Mouse (Mus musculus) heart, postnatal 36 days (tissue): ENCODE results near the gene Itih3. TPM values are rescaled to one million over a fixed set of nuclear protein-coding genes. Genes with fewer than 3 reads are reported as not detected.

Source experiments
- DNase-seq, 2 experiments: peaks; one replicate each; pipeline ENCODE4 v3.0.0; 2021 to 2022
- intact Hi-C: fragments of 180-260 bp; cut with DNase I; formaldehyde crosslinking; loops from one replicate; pipeline ENCODE4 v1.15.1; 2025
- total RNA-seq, 2 experiments: library from RNA; stranded (reverse); gene quantifications; 2 replicates each; pipeline ENCODE4 v1.2.3; 2021

The Itih3 gene
- total RNA-seq, 2 experiments from 2014 or later = 0.73 to 1.2 TPM

GRCm38 (mm10) chr14:30904307-30904706 lies 19.3 kb downstream of the Itih3 start:
- intact Hi-C loops = no loop called here
- DNase-seq = no peak

DNA sequence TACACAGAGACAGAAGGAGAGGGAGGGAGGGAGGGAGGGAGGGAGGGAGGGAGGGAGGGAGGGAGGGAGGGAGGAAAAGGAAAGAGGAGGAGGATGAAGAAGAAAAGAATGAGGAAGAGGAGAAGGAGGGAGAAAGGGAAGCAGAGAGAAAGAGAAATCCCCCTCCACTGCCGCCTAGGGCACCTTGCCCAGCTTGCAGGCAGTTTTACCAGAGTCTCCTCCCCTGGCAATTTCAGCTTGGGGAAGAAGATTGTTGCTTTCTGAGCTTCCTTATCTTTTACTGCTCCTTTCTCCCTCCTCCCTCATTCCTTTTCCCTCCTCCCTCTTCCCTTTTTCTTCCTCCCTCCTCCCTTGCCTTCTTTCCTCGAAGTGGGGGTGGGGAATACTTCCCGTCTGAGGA lies 20.5 kb downstream of the Itih3 start:
- intact Hi-C loops = no loop called here

GRCm38 (mm10) chr14:30902628-30903027 lies 20.9 kb downstream of the Itih3 start:
- DNase-seq = no peak
- intact Hi-C loops = no loop called here

More for the DNA sequence above, 20.5 kb downstream of the Itih3 start:
- DNase-seq = no peak

- intact Hi-C loops = no loop called here
- no peak for DNase-seq
Measured at GRCm38 (mm10) chr14:30899972-30900371, 23.6 kb downstream of the Itih3 start.

GRCm38 (mm10) chr14:30888271-30888732 lies 35.3 kb downstream of the Itih3 start:
- intact Hi-C loops = no loop called here

DNA sequence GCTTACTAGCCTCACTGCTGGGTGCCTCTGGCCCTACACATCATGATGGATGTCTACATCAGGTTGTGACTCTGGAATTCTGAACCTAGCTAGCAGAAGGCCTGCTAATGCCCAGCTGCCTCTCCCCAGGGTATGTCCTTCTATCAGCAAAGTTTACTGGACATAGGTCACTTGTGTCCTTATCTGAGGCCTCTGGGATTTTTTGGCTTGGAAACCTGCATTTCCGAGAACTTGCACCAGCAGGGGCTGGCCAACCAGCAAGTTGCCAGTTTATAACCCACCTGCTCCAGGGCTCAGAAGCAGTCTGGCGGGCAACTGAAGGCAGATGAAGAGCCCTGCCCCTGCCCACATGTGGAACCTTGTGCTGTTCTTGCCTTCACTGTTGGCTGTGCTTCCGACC lies 37.4 kb downstream of the Itih3 start, which contains the start of gene Itih4:
Gene Itih4, plus strand, starts transcription at position 273 of the 400 bp plus-strand sequence.
- intact Hi-C loops = no loop called here
- DNase-seq = no peak

More at GRCm38 (mm10) chr14:30888271-30888732, 35.3 kb downstream of the Itih3 start:
- peak; percentile 57 to 63 for DNase-seq

GRCm38 (mm10) chr14:30885298-30885697 lies 38.3 kb downstream of the Itih3 start:
- intact Hi-C loops = no loop called here

GRCm38 (mm10) chr14:30881718-30882108 lies 41.8 kb downstream of the Itih3 start:
- no peak for DNase-seq
- intact Hi-C loops = loop anchor here (1.0 to 5.0 kb wide), 4 partner anchors 15 to 289 kb away; partner anchors contain the start of gene Tmem110

More at GRCm38 (mm10) chr14:30885298-30885697, 38.3 kb downstream of the Itih3 start:
- no peak for DNase-seq

- intact Hi-C loops = loop anchor here (1.0 to 5.0 kb wide), 4 partner anchors 15 to 289 kb away; partner anchors contain the start of gene Tmem110
- peak; percentile 70 to 83 for DNase-seq
Measured at GRCm38 (mm10) chr14:30880811-30881717, 42.5 kb downstream of the Itih3 start.

DNA sequence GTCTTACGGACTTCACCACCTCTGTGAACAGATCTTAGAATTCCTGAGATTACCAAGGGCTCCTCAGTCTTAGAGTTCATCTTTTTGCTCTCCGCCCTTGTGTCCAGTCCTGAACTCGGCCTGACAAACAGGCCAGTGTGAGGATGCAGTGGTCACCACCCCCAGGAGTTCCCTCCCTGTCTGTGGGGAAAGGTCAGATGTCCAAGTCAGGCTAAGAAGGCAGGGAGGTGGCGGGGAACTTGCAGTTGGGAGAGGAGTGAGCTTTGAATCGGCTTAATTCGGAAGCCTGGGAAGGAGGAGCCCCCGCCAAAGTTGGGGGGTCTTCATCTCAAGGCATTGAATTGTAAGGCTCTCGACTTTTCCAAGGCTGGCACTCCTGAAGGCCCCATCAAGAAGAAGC lies 43.3 kb downstream of the Itih3 start:
- intact Hi-C loops = loop anchor here (5.0 kb wide), 3 partner anchors 53 to 288 kb away; partner anchors contain the start of gene Tmem110
- DNase-seq = no peak

DNA sequence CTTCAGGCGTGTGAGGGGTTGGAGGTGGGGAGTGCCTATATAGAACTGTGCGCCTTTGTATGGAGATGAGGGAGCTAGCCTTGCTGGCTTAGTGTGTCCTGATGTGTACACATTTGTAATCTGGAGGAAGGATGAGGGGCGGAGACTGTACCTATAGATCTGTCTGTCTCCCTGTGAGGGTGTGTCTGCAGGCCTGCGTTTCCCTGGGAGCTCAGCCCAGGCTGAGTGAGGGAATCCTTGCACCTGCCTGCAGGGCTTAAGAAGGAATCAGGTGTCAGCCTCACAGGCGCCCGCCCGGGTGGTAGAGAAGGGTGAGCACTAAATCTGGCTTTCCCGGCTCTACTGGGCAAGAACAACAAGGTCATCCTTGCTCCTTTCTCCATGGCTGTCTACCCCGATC lies 43.8 kb downstream of the Itih3 start:
- no peak for DNase-seq
- intact Hi-C loops = loop anchor here (5.0 kb wide), 3 partner anchors 52 to 287 kb away; partner anchors contain the start of gene Tmem110

GRCm38 (mm10) chr14:30878958-30879571 lies 44.5 kb downstream of the Itih3 start, which contains the start of gene Mustn1:
TSS of gene Mustn1 (plus strand) at chr14:30879200.
- intact Hi-C loops = no loop called here
- peak; percentile 60 to 66 for DNase-seq

DNA sequence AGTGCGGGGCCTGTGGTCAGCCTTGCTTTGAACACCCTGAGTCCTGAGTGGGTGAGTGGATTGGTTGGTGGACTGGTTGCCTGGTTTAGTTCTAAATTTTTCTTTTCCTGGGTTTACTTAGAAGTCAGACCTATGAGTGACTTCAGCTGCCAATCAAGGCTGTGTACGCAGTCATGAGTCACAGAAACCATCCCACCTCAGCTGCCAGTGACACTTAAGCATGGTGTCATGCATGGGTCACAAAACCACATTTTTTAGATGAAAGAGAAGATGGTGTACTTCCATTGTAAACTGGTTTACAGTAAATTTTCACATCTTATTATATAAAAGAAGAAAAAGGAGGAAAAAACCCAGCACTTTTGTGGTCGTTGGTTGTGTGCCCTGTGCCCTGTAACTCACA lies 45.7 kb downstream of the Itih3 start:
- intact Hi-C loops = no loop called here
- no peak for DNase-seq

GRCm38 (mm10) chr14:30876451-30876850 lies 47.1 kb downstream of the Itih3 start:
- DNase-seq = no peak
- intact Hi-C loops = no loop called here

DNA sequence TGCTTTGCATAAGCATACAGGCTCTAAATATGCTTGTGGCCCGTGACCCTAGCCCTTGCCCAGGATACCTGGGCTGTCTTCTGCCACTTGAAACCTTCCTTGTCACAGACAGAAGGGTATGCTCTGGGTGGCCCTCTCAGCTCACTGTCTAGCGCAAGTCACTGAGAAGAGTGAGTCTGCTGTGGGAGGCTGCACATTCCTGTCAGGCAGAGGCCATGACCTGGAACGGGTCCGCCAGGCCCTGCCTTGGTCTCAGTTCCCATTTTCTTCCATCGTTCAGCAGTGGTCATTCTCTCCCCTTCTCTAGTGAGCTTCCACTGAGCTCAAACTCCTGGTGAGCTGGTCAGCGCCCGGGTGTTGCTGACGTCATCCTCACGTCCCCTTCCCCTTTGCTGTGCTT lies 47.6 kb downstream of the Itih3 start:
- no peak for DNase-seq
- intact Hi-C loops = no loop called here

GRCm38 (mm10) chr14:30875130-30875865 lies 48.3 kb downstream of the Itih3 start:
- DNase-seq = no peak

GRCm38 (mm10) chr14:30874095-30874700 lies 49.4 kb downstream of the Itih3 start:
- intact Hi-C loops = no loop called here
- DNase-seq = no peak

More at GRCm38 (mm10) chr14:30875130-30875865, 48.3 kb downstream of the Itih3 start:
- intact Hi-C loops = no loop called here

DNA sequence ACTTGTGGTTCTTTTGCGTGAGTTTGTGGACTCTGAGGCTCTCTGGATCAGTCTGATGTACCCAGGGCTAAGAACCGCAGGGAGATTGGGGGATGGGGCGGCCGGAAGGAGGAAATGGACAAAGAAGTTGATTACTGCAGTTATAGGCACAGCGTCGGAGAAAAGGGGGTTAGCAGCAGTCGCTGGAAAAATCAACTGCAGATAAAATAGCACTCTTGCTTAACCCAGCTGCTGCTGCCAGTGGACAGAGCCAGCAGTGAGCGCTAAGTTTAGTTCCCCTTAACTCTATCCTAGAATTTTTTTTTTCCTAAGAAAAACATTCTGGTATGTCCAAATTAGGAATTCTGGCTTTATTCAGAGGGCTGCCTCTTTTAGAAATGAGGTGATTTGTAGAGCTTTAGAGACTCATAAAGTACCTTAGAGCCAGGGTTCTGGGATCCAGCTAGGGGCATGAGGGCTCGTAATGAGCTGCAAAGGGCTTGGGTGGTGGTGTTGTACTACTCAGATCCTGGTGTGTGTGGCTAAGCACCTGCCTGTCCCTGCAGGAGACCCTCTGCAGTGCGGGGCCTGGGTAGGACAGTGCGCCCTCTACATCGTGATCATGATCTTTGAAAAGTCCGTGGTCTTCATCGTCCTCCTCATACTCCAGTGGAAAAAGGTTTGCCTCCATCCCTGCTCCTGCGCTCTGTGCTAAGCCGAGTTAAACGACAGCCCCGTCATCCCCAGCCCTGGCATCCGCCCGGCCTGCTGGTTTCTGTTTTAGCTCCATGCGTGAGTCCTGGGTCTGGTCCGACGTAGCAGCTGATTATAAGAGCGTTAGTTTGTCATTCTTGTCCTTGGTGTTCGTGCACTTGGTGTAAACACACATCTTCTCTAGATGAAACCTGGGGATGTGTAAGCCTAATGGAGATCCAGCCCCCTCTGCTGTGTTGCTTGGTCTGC lies 53.1 kb downstream of the Itih3 start:
- intact Hi-C loops = no loop called here
- peak; percentile 45 to 53 for DNase-seq

- intact Hi-C loops = loop anchor here (5.0 kb wide), 3 partner anchors 152 to 277 kb away; no protein-coding TSS in a partner anchor
- peak in 1 of 2 experiments; percentile 54 for DNase-seq
Measured at GRCm38 (mm10) chr14:30869391-30869801, 54.2 kb downstream of the Itih3 start.
